Mouse (Mus musculus): ENCODE measurements at regions not wholly inside any gene's neighbourhood (a gene's known extent, or its start where the extent isn't known, plus 50 kb on each side); places are given as distances from the start of the nearest gene placed in this dataset.
"Not testable (repeated sequence)": the region's sequence is repeated elsewhere in the genome, so short reads cannot be mapped to it uniquely, and the experiment has no call there.

- WGBS (ENCODE audit: insufficient replicate concordance): 55% methylated on average over 2 of the region's 2 CpGs
- ATAC-seq (ENCODE audit: low read depth): no peak
- Histone ChIP-seq H3K9me3 (replicated peaks; ENCODE audit: control insufficient read depth, low read length) (no peaks in the 10 kb centered on the region), H3K9ac (ENCODE audit: low read depth, low read length) (no peak overlapping the region), H3K36me3 (ENCODE audit: control insufficient read depth, insufficient read depth) (no peaks in the 10 kb centered on the region), H3K27me3 (ENCODE audit: control insufficient read depth, insufficient read depth, low read depth, low read length) (no peaks in the 10 kb centered on the region), H3K27ac (ENCODE audit: low read length) (no peak overlapping the region), H3K4me3 (ENCODE audit: low read depth, low read length) (no peak overlapping the region), H3K4me2 (ENCODE audit: low read depth, low read length) (no peak overlapping the region), H3K4me1 (ENCODE audit: control insufficient read depth, low read depth, low read length) (no peaks in the 10 kb centered on the region)
Measured at GRCm38 (mm10) chr17:82674593-82674992, 540.5 kb upstream of the Pkdcc start.

- not testable (repeated sequence) for H3K9ac ChIP-seq (ENCODE audit: low read depth, low read length)
Measured at GRCm38 (mm10) chr17:82666557-82666956, 548.5 kb upstream of the Pkdcc start.

GRCm38 (mm10) chr17:82664352-82664751, 550.7 kb upstream of the Pkdcc start:
- WGBS (ENCODE audit: insufficient replicate concordance): 70% methylated on average over 6 of the region's 6 CpGs
- Histone ChIP-seq H3K9ac (ENCODE audit: low read depth, low read length) (no peak overlapping the region), H3K4me1 (ENCODE audit: control insufficient read depth, low read depth, low read length) (no peaks in the 10 kb centered on the region), H3K36me3 (ENCODE audit: control insufficient read depth, insufficient read depth) (no peaks in the 10 kb centered on the region), H3K4me2 (ENCODE audit: low read depth, low read length) (no peak overlapping the region), H3K27me3 (ENCODE audit: control insufficient read depth, insufficient read depth, low read depth, low read length) (no peaks in the 10 kb centered on the region), H3K27ac (ENCODE audit: low read length) (no peak overlapping the region), H3K4me3 (ENCODE audit: low read depth, low read length) (no peak overlapping the region), H3K9me3 (replicated peaks; ENCODE audit: control insufficient read depth, low read length) (no peaks in the 10 kb centered on the region)
- no peak for ATAC-seq (ENCODE audit: low read depth)

More at GRCm38 (mm10) chr17:82666557-82666956, 548.5 kb upstream of the Pkdcc start:
- not testable (repeated sequence) for H3K4me1 ChIP-seq (ENCODE audit: control insufficient read depth, low read depth, low read length); H3K27me3 ChIP-seq (ENCODE audit: control insufficient read depth, insufficient read depth, low read depth, low read length); H3K27ac ChIP-seq (ENCODE audit: low read length); H3K9me3 ChIP-seq (replicated peaks; ENCODE audit: control insufficient read depth, low read length); ATAC-seq (ENCODE audit: low read depth); H3K4me3 ChIP-seq (ENCODE audit: low read depth, low read length); H3K4me2 ChIP-seq (ENCODE audit: low read depth, low read length); H3K36me3 ChIP-seq (ENCODE audit: control insufficient read depth, insufficient read depth)
- 63% methylated on average over 1 of the region's 1 CpGs for WGBS (ENCODE audit: insufficient replicate concordance)

- no peaks in the 10 kb centered on the region for H3K4me1 ChIP-seq (ENCODE audit: control insufficient read depth, low read depth, low read length)
- H3K27ac ChIP-seq (ENCODE audit: low read length): no peak overlapping the region
- no peak overlapping the region for H3K4me3 ChIP-seq (ENCODE audit: low read depth, low read length)
- no peak for ATAC-seq (ENCODE audit: low read depth)
- H3K9ac ChIP-seq (ENCODE audit: low read depth, low read length): no peak overlapping the region
- no peaks in the 10 kb centered on the region for H3K36me3 ChIP-seq (ENCODE audit: control insufficient read depth, insufficient read depth)
- H3K9me3 ChIP-seq (replicated peaks; ENCODE audit: control insufficient read depth, low read length): no peaks in the 10 kb centered on the region
- no peaks in the 10 kb centered on the region for H3K27me3 ChIP-seq (ENCODE audit: control insufficient read depth, insufficient read depth, low read depth, low read length)
- no peak overlapping the region for H3K4me2 ChIP-seq (ENCODE audit: low read depth, low read length)
- 78% methylated on average over 1 of the region's 1 CpGs for WGBS (ENCODE audit: insufficient replicate concordance)
Measured at GRCm38 (mm10) chr17:82636459-82637189, 578.5 kb upstream of the Pkdcc start.

GRCm38 (mm10) chr17:82635849-82636248, 579.2 kb upstream of the Pkdcc start:
- Histone ChIP-seq H3K4me1 (ENCODE audit: control insufficient read depth, low read depth, low read length) (no peaks in the 10 kb centered on the region), H3K4me2 (ENCODE audit: low read depth, low read length) (no peak overlapping the region), H3K27me3 (ENCODE audit: control insufficient read depth, insufficient read depth, low read depth, low read length) (no peaks in the 10 kb centered on the region), H3K9me3 (replicated peaks; ENCODE audit: control insufficient read depth, low read length) (no peaks in the 10 kb centered on the region), H3K27ac (ENCODE audit: low read length) (no peak overlapping the region), H3K9ac (ENCODE audit: low read depth, low read length) (no peak overlapping the region), H3K4me3 (ENCODE audit: low read depth, low read length) (no peak overlapping the region), H3K36me3 (ENCODE audit: control insufficient read depth, insufficient read depth) (no peaks in the 10 kb centered on the region)
- WGBS (ENCODE audit: insufficient replicate concordance): 57% methylated on average over 4 of the region's 4 CpGs
- ATAC-seq (ENCODE audit: low read depth): no peak

GRCm38 (mm10) chr17:82606642-82607175, 608.4 kb upstream of the Pkdcc start:
- Histone ChIP-seq H3K27me3 (ENCODE audit: control insufficient read depth, insufficient read depth, low read depth, low read length) (no peaks in the 10 kb centered on the region), H3K4me2 (ENCODE audit: low read depth, low read length) (no peak overlapping the region), H3K4me1 (ENCODE audit: control insufficient read depth, low read depth, low read length) (no peaks in the 10 kb centered on the region), H3K9ac (ENCODE audit: low read depth, low read length) (no peak overlapping the region), H3K4me3 (ENCODE audit: low read depth, low read length) (no peak overlapping the region), H3K27ac (ENCODE audit: low read length) (no peak overlapping the region), H3K36me3 (ENCODE audit: control insufficient read depth, insufficient read depth) (no peaks in the 10 kb centered on the region), H3K9me3 (replicated peaks; ENCODE audit: control insufficient read depth, low read length) (no peaks in the 10 kb centered on the region)
- 61% methylated on average over 3 of the region's 3 CpGs for WGBS (ENCODE audit: insufficient replicate concordance)
- no peak for ATAC-seq (ENCODE audit: low read depth)

- 58% methylated on average over 2 of the region's 2 CpGs for WGBS (ENCODE audit: insufficient replicate concordance)
- Histone ChIP-seq H3K36me3 (ENCODE audit: control insufficient read depth, insufficient read depth) (no peaks in the 10 kb centered on the region), H3K4me3 (ENCODE audit: low read depth, low read length) (no peak overlapping the region), H3K27ac (ENCODE audit: low read length) (no peak overlapping the region), H3K9me3 (replicated peaks; ENCODE audit: control insufficient read depth, low read length) (no peaks in the 10 kb centered on the region), H3K4me2 (ENCODE audit: low read depth, low read length) (no peak overlapping the region), H3K27me3 (ENCODE audit: control insufficient read depth, insufficient read depth, low read depth, low read length) (no peaks in the 10 kb centered on the region), H3K4me1 (ENCODE audit: control insufficient read depth, low read depth, low read length) (no peaks in the 10 kb centered on the region), H3K9ac (ENCODE audit: low read depth, low read length) (no peak overlapping the region)
- no peak for ATAC-seq (ENCODE audit: low read depth)
Measured at GRCm38 (mm10) chr17:82583801-82584200, 631.3 kb upstream of the Pkdcc start.

- no peak for ATAC-seq (ENCODE audit: low read depth)
- Histone ChIP-seq H3K4me3 (ENCODE audit: low read depth, low read length) (no peak overlapping the region), H3K4me2 (ENCODE audit: low read depth, low read length) (no peak overlapping the region), H3K4me1 (ENCODE audit: control insufficient read depth, low read depth, low read length) (no peaks in the 10 kb centered on the region), H3K27me3 (ENCODE audit: control insufficient read depth, insufficient read depth, low read depth, low read length) (no peaks in the 10 kb centered on the region), H3K9ac (ENCODE audit: low read depth, low read length) (no peak overlapping the region), H3K36me3 (ENCODE audit: control insufficient read depth, insufficient read depth) (no peaks in the 10 kb centered on the region), H3K27ac (ENCODE audit: low read length) (no peak overlapping the region), H3K9me3 (replicated peaks; ENCODE audit: control insufficient read depth, low read length) (no peaks in the 10 kb centered on the region)
- 56% methylated on average over 5 of the region's 5 CpGs for WGBS (ENCODE audit: insufficient replicate concordance)
Measured at GRCm38 (mm10) chr17:82533521-82533920, 681.6 kb upstream of the Pkdcc start.

- H3K9me3 ChIP-seq (replicated peaks; ENCODE audit: control insufficient read depth, low read length): no peaks in the 10 kb centered on the region
- H3K4me3 ChIP-seq (ENCODE audit: low read depth, low read length): no peak overlapping the region
- no peaks in the 10 kb centered on the region for H3K27me3 ChIP-seq (ENCODE audit: control insufficient read depth, insufficient read depth, low read depth, low read length)
- no peak overlapping the region for H3K27ac ChIP-seq (ENCODE audit: low read length)
- H3K4me1 ChIP-seq (ENCODE audit: control insufficient read depth, low read depth, low read length): no peaks in the 10 kb centered on the region
- H3K4me2 ChIP-seq (ENCODE audit: low read depth, low read length): no peak overlapping the region
- H3K36me3 ChIP-seq (ENCODE audit: control insufficient read depth, insufficient read depth): no peaks in the 10 kb centered on the region
- ATAC-seq (ENCODE audit: low read depth): no peak
- H3K9ac ChIP-seq (ENCODE audit: low read depth, low read length): no peak overlapping the region
Measured at GRCm38 (mm10) chr17:82518129-82518528, 697.0 kb upstream of the Pkdcc start.
